Mouse (Mus musculus): ENCODE measurements at regions not wholly inside any gene's neighbourhood (a gene's known extent, or its start where the extent isn't known, plus 50 kb on each side); places are given as distances from the start of the nearest gene placed in this dataset.

- H3K27me3 ChIP-seq, result no peaks in the 10 kb centered on the region
- 66% methylated on average over 14 of the region's 14 CpGs for WGBS
- H3K27ac ChIP-seq, result no peak overlapping the region
- no peaks in the 10 kb centered on the region for H3K9me3 ChIP-seq
- no peak overlapping the region for H3K4me2 ChIP-seq
- H3K4me1 ChIP-seq, result no peaks in the 10 kb centered on the region
- no peak for ATAC-seq (ENCODE audit: insufficient number of reproducible peaks, insufficient read depth, low FRiP score, low TSS enrichment, low read depth)
- no peak overlapping the region for H3K4me3 ChIP-seq
- no peak overlapping the region for H3K9ac ChIP-seq
- no peaks in the 10 kb centered on the region for H3K36me3 ChIP-seq
Observed at GRCm38 (mm10) chr17:51986212-51986611, 153.1 kb upstream of the Satb1 start.

- peaks cover 5% of the 10 kb centered on the region; the same call in 1 of the 2 replicates for H3K4me1 ChIP-seq
- WGBS, result 41% methylated on average over 2 of the region's 2 CpGs
- H3K27ac ChIP-seq, result no peak overlapping the region
- H3K4me2 ChIP-seq, result no peak overlapping the region
- H3K9me3 ChIP-seq, result no peaks in the 10 kb centered on the region
- no peaks in the 10 kb centered on the region for H3K27me3 ChIP-seq
- H3K36me3 ChIP-seq, result no peaks in the 10 kb centered on the region
- H3K4me3 ChIP-seq, result no peak overlapping the region
- no peak overlapping the region for H3K9ac ChIP-seq
- no peak for ATAC-seq (ENCODE audit: insufficient number of reproducible peaks, insufficient read depth, low FRiP score, low TSS enrichment, low read depth)
Observed at GRCm38 (mm10) chr17:51979126-51979525, 146.0 kb upstream of the Satb1 start.

- Histone ChIP-seq H3K9ac (no peak overlapping the region), H3K9me3 (no peaks in the 10 kb centered on the region), H3K27ac (no peak overlapping the region), H3K4me1 (no peaks in the 10 kb centered on the region), H3K36me3 (no peaks in the 10 kb centered on the region), H3K4me2 (no peak overlapping the region), H3K4me3 (no peak overlapping the region), H3K27me3 (no peaks in the 10 kb centered on the region)
- 36% methylated on average over 3 of the region's 3 CpGs for WGBS
- ATAC-seq (ENCODE audit: insufficient number of reproducible peaks, insufficient read depth, low FRiP score, low TSS enrichment, low read depth), result no peak
Observed at GRCm38 (mm10) chr17:51971444-51971843, 138.4 kb upstream of the Satb1 start.

GRCm38 (mm10) chr17:51966573-51967284, 133.6 kb upstream of the Satb1 start:
- no peak overlapping the region for H3K9ac ChIP-seq
- no peaks in the 10 kb centered on the region for H3K36me3 ChIP-seq
- no peaks in the 10 kb centered on the region for H3K9me3 ChIP-seq
- WGBS, result 86% methylated on average over 11 of the region's 11 CpGs
- H3K4me3 ChIP-seq, result no peak overlapping the region
- no peaks in the 10 kb centered on the region for H3K27me3 ChIP-seq
- H3K27ac ChIP-seq, result no peak overlapping the region
- ATAC-seq (ENCODE audit: insufficient number of reproducible peaks, insufficient read depth, low FRiP score, low TSS enrichment, low read depth), result no peak
- no peak overlapping the region for H3K4me2 ChIP-seq
- H3K4me1 ChIP-seq, result no peaks in the 10 kb centered on the region

- no peak overlapping the region for H3K4me3 ChIP-seq
- no peaks in the 10 kb centered on the region for H3K36me3 ChIP-seq
- H3K27ac ChIP-seq, result no peak overlapping the region
- no peaks in the 10 kb centered on the region for H3K4me1 ChIP-seq
- WGBS, result 74% methylated on average over 12 of the region's 12 CpGs
- H3K27me3 ChIP-seq, result no peaks in the 10 kb centered on the region
- H3K4me2 ChIP-seq, result no peak overlapping the region
- no peak for ATAC-seq (ENCODE audit: insufficient number of reproducible peaks, insufficient read depth, low FRiP score, low TSS enrichment, low read depth)
- no peaks in the 10 kb centered on the region for H3K9me3 ChIP-seq
- H3K9ac ChIP-seq, result no peak overlapping the region
Observed at GRCm38 (mm10) chr17:51962529-51963110, 129.5 kb upstream of the Satb1 start.

- H3K4me3 ChIP-seq, result no peak overlapping the region
- no peak overlapping the region for H3K9ac ChIP-seq
- no peaks in the 10 kb centered on the region for H3K4me1 ChIP-seq
- WGBS, result 84% methylated on average over 4 of the region's 4 CpGs
- H3K4me2 ChIP-seq, result no peak overlapping the region
- no peak for ATAC-seq (ENCODE audit: insufficient number of reproducible peaks, insufficient read depth, low FRiP score, low TSS enrichment, low read depth)
- no peaks in the 10 kb centered on the region for H3K27me3 ChIP-seq
- no peaks in the 10 kb centered on the region for H3K36me3 ChIP-seq
- H3K9me3 ChIP-seq, result no peaks in the 10 kb centered on the region
- no peak overlapping the region for H3K27ac ChIP-seq
Observed at GRCm38 (mm10) chr17:51961337-51961736, 128.2 kb upstream of the Satb1 start.

GRCm38 (mm10) chr17:51956275-51956674, 123.2 kb upstream of the Satb1 start:
- Histone ChIP-seq H3K27me3 (no peaks in the 10 kb centered on the region), H3K4me1 (no peaks in the 10 kb centered on the region)
- 80% methylated on average over 13 of the region's 13 CpGs for WGBS

GRCm38 (mm10) chr17:51937707-51938106, 104.6 kb upstream of the Satb1 start:
- Histone ChIP-seq H3K4me2 (no peak overlapping the region), H3K27me3 (no peaks in the 10 kb centered on the region), H3K4me1 (no peaks in the 10 kb centered on the region), H3K36me3 (no peaks in the 10 kb centered on the region), H3K4me3 (no peak overlapping the region), H3K9ac (no peak overlapping the region), H3K9me3 (no peaks in the 10 kb centered on the region), H3K27ac (no peak overlapping the region)
- 80% methylated on average over 5 of the region's 5 CpGs for WGBS
- no peak for ATAC-seq (ENCODE audit: insufficient number of reproducible peaks, insufficient read depth, low FRiP score, low TSS enrichment, low read depth)

More at GRCm38 (mm10) chr17:51956275-51956674, 123.2 kb upstream of the Satb1 start:
- Histone ChIP-seq H3K36me3 (no peaks in the 10 kb centered on the region), H3K27ac (no peak overlapping the region), H3K9me3 (no peaks in the 10 kb centered on the region), H3K4me3 (no peak overlapping the region), H3K9ac (no peak overlapping the region), H3K4me2 (no peak overlapping the region)
- ATAC-seq (ENCODE audit: insufficient number of reproducible peaks, insufficient read depth, low FRiP score, low TSS enrichment, low read depth), result no peak

GRCm38 (mm10) chr17:51936071-51936470, 103.0 kb upstream of the Satb1 start:
- Histone ChIP-seq H3K9ac (no peak overlapping the region), H3K27me3 (no peaks in the 10 kb centered on the region), H3K4me1 (no peaks in the 10 kb centered on the region), H3K9me3 (no peaks in the 10 kb centered on the region), H3K4me3 (no peak overlapping the region), H3K36me3 (no peaks in the 10 kb centered on the region), H3K4me2 (no peak overlapping the region), H3K27ac (no peak overlapping the region)
- WGBS, result 86% methylated on average over 5 of the region's 5 CpGs
- ATAC-seq (ENCODE audit: insufficient number of reproducible peaks, insufficient read depth, low FRiP score, low TSS enrichment, low read depth), result no peak

- no peaks in the 10 kb centered on the region for H3K36me3 ChIP-seq
Observed at GRCm38 (mm10) chr17:51926392-51926791, 93.3 kb upstream of the Satb1 start.

GRCm38 (mm10) chr17:51907031-51907430, 73.9 kb upstream of the Satb1 start:
- Histone ChIP-seq H3K9me3 (no peaks in the 10 kb centered on the region), H3K27ac (no peak overlapping the region), H3K4me1 (0 out of 2 replicates have a peak, but pooled peaks cover 4% of the 10 kb centered on the region), H3K9ac (no peak overlapping the region), H3K36me3 (no peaks in the 10 kb centered on the region), H3K4me2 (no peak overlapping the region), H3K4me3 (no peak overlapping the region), H3K27me3 (no peaks in the 10 kb centered on the region)
- no peak for ATAC-seq (ENCODE audit: insufficient number of reproducible peaks, insufficient read depth, low FRiP score, low TSS enrichment, low read depth)
- 77% methylated on average over 4 of the region's 4 CpGs for WGBS

More at GRCm38 (mm10) chr17:51926392-51926791, 93.3 kb upstream of the Satb1 start:
- no peak overlapping the region for H3K4me2 ChIP-seq
- H3K27ac ChIP-seq, result no peak overlapping the region
- H3K27me3 ChIP-seq, result no peaks in the 10 kb centered on the region
- H3K9ac ChIP-seq, result no peak overlapping the region
- H3K4me3 ChIP-seq, result no peak overlapping the region
- WGBS, result 81% methylated on average over 3 of the region's 3 CpGs
- no peak for ATAC-seq (ENCODE audit: insufficient number of reproducible peaks, insufficient read depth, low FRiP score, low TSS enrichment, low read depth)
- H3K9me3 ChIP-seq, result no peaks in the 10 kb centered on the region
- H3K4me1 ChIP-seq, result no peaks in the 10 kb centered on the region

- no peaks in the 10 kb centered on the region for H3K27me3 ChIP-seq
- ATAC-seq (ENCODE audit: insufficient number of reproducible peaks, insufficient read depth, low FRiP score, low TSS enrichment, low read depth), result no peak
- H3K4me3 ChIP-seq, result no peak overlapping the region
- H3K4me1 ChIP-seq, result 0 out of 2 replicates have a peak, but pooled peaks cover 4% of the 10 kb centered on the region
- H3K36me3 ChIP-seq, result no peaks in the 10 kb centered on the region
- no peak overlapping the region for H3K27ac ChIP-seq
- 74% methylated on average over 4 of the region's 4 CpGs for WGBS
- no peaks in the 10 kb centered on the region for H3K9me3 ChIP-seq
- H3K4me2 ChIP-seq, result no peak overlapping the region
- H3K9ac ChIP-seq, result no peak overlapping the region
Observed at GRCm38 (mm10) chr17:51906418-51906817, 73.3 kb upstream of the Satb1 start.
